Mouse (Mus musculus) heart, embryonic 15.5 days (tissue): ENCODE results near the gene Ntn4. TPM values are rescaled to one million over a fixed set of nuclear protein-coding genes. Genes with fewer than 3 reads are reported as not detected.

Experiments used
- ATAC-seq: fragments of 200-750 bp; cut with Nextera tagmentation; replicated peaks from 2 replicates; pipeline ENCODE4 v1.8.0; 2017; ENCODE audit warnings: low read depth, moderate TSS enrichment; ENCODE audit not compliant: insufficient number of reproducible peaks, insufficient read depth, low FRiP score
- H3K27ac ChIP-seq: fragments of 300-500 bp; sonication (generic); 2 replicates; pipeline ENCODE4 v1.5.1; 2015; ENCODE audit warnings: mild to moderate bottlenecking, inconsistent platforms
- H3K27me3 ChIP-seq: fragments of 300-500 bp; sonication (generic); 2 replicates; pipeline ENCODE4 v1.6.1; 2015; ENCODE audit warnings: inconsistent platforms
- H3K36me3 ChIP-seq: fragments of 300-500 bp; sonication (generic); 2 replicates; pipeline ENCODE4 v1.6.1; 2015; ENCODE audit warnings: mild to moderate bottlenecking, inconsistent platforms
- H3K4me1 ChIP-seq: fragments of 300-500 bp; sonication (generic); replicated peaks from 2 replicates; pipeline ENCODE4 v1.6.1; 2015; ENCODE audit warnings: inconsistent platforms
- H3K4me2 ChIP-seq: fragments of 300-500 bp; sonication (generic); 2 replicates; pipeline ENCODE4 v1.6.1; 2015; ENCODE audit warnings: inconsistent platforms, mild to moderate bottlenecking, moderate library complexity
- H3K4me3 ChIP-seq: fragments of 300-500 bp; sonication (generic); 2 replicates; pipeline ENCODE4 v1.5.1; 2015; ENCODE audit warnings: mild to moderate bottlenecking, inconsistent platforms
- H3K9ac ChIP-seq: fragments of 300-500 bp; sonication (generic); 2 replicates; pipeline ENCODE4 v1.6.1; 2015; ENCODE audit warnings: mild to moderate bottlenecking, inconsistent platforms
- H3K9me3 ChIP-seq: fragments of 300-500 bp; sonication (generic); replicated peaks from 2 replicates; pipeline ENCODE4 v1.6.1; 2016; ENCODE audit warnings: inconsistent platforms
- WGBS: fragments of 180-500 bp; shearing (Covaris S2); methylation state at CpG from one replicate; pipeline ENCODE4 v1.1.7; 2015; ENCODE audit warnings: mixed read lengths; 5-methylcytosine and 5-hydroxymethylcytosine counted together
- polyA plus RNA-seq: library from polyadenylated mRNA; unstranded; fragments of >200 nt; fragmentation: Nextera tagmentation; extraction: Ambion mirVana; gene quantifications from 2 replicates; pipeline ENCODE4 v1.2.1, GENCODE M21; 2015

Gene Ntn4
- polyA plus RNA-seq, 1 experiment from 2014 or later, result 2.6 TPM

DNA sequence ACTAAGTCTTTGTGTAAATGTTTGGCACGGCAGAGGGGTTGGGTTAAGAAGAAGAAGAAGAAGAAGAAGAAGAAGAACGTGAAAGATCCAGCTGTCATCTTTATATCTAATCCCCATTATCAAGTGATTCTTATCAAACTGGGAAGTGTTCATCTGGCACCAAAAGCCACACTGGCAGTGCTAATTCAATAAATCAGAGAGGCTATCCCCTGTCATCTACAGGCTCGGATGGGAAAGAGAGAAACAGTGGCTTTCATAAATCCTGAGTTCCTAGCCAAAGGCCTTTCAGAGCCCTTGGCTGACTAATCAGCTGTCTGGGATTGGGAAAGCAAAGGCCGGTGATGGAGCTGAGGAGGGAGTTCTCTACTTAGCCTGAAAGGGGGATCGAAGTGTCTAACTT lies 126.8 kb downstream of the Ntn4 start:
- Histone ChIP-seq H3K9me3 (no peaks in the 10 kb centered on the region; the same call in 1 of the 2 replicates), H3K4me2 (no peak overlapping the region), H3K9ac (no peak overlapping the region), H3K36me3 (no peaks in the 10 kb centered on the region), H3K4me1 (peaks cover 3% of the 10 kb centered on the region; the same call in 1 of the 2 replicates), H3K27ac (no peak overlapping the region), H3K27me3 (no peaks in the 10 kb centered on the region), H3K4me3 (no peak overlapping the region)
- WGBS, result 73% methylated on average over 5 of the region's 5 CpGs
- ATAC-seq, result no peak

DNA sequence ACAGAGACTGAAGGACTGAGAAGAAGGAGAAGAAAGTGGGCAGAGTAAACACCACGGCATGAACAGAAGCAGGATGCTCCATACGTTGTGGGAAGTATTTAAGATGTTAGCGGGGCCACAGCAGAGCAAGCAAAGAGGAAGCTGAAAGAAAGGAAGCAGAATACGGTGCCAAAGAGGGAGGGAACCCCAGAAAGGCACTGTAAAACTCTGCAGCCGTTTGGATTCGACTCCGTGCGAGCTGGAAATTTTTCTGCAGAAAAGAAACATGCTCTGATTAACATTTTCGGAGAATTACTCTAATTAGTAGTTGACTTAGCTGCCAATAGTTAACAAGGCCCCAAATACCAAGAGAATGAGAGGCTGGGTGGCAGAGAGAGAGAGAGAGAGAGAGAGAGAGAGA lies 127.7 kb downstream of the Ntn4 start:
- H3K9ac ChIP-seq, result no peak overlapping the region
- no peak for ATAC-seq
- H3K4me2 ChIP-seq, result no peak overlapping the region
- H3K27ac ChIP-seq, result no peak overlapping the region
- no peaks in the 10 kb centered on the region for H3K36me3 ChIP-seq
- H3K4me3 ChIP-seq, result no peak overlapping the region
- no peaks in the 10 kb centered on the region for H3K27me3 ChIP-seq
- whole genome bisulfite sequencing, result 59% methylated on average over 9 of the region's 9 CpGs
- H3K9me3 ChIP-seq, result no peaks in the 10 kb centered on the region
- H3K4me1 ChIP-seq, result peaks cover 3% of the 10 kb centered on the region; the same call in 1 of the 2 replicates

DNA sequence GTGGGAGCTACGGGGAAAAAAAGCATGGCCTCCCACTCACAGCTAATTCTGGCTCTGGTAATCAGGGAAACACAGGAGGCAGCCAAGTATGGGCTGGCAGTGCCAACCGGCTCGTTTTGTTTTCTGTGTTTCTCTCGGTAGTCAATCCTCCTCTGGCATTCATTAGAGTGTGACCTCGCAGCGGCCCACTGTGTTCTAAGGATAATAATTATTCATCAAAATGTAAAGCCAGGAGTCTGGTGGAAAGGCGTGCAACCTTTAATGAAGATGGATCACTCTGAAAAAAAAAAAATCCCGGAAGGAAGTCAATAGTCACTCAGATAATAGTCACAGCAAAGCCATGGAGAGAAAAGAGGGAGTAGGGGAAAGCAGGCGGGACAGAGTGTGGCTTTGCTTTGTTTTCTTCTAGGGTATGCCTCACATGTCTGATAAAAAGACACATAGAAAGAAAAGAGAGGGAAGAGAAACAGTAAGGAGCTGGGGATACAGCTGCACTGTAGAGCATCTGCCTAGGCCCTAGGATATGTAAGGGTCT lies 131.5 kb downstream of the Ntn4 start:
- Histone ChIP-seq H3K9me3 (no peaks in the 10 kb centered on the region), H3K36me3 (no peaks in the 10 kb centered on the region), H3K27ac (no peak overlapping the region), H3K4me1 (peaks cover 3% of the 10 kb centered on the region; the same call in 1 of the 2 replicates), H3K4me2 (no peak overlapping the region), H3K9ac (no peak overlapping the region), H3K27me3 (no peaks in the 10 kb centered on the region), H3K4me3 (no peak overlapping the region)
- ATAC-seq, result no peak
- WGBS, result 46% methylated on average over 9 of the region's 9 CpGs

DNA sequence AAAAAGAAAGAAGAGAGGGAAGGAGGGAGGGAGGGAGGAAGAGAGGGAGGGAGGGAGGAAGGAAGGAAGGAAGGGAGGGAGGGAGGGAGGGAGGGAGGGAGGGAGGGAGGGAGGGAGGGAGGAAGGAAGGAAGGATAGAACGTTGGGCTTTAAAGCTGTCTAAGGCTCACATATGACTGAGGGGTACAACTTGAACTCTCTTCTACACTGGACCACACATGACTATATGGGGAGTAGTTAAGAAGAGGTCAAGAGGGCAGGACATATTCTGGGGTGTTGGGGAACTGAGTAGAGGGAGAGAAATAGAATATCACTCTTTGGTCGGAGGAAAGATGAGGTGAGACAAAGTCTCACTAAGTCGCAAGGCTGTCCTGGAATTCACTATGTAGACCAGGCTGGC lies 132.0 kb downstream of the Ntn4 start:
- WGBS, result 75% methylated on average over 3 of the region's 3 CpGs
- no peak for ATAC-seq
- no peak overlapping the region for H3K4me3 ChIP-seq
- H3K9ac ChIP-seq, result no peak overlapping the region
- no peaks in the 10 kb centered on the region for H3K36me3 ChIP-seq
- no peak overlapping the region for H3K27ac ChIP-seq
- no peaks in the 10 kb centered on the region for H3K27me3 ChIP-seq
- H3K4me2 ChIP-seq, result no peak overlapping the region
- H3K9me3 ChIP-seq, result no peaks in the 10 kb centered on the region
- peaks cover 3% of the 10 kb centered on the region; the same call in 1 of the 2 replicates for H3K4me1 ChIP-seq

DNA sequence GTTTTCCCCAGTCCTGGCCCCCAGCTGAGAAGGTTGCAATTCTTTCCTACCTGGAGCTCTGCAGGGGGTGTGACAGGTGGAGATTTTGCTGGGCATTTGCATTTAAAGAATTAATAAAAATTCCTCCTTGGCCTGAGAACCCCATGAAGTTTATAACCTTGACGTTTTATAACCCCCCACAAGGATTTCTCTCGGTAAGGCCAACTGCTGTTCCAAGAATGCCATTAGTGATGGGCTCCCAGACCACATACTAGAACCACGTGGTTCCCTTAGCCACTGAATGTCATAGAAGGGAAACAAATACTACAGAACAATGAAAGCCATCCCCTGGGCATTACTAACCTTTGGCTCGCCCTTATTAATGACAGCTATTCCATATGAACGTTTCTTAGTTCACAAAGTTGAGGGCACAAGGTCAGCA lies 136.3 kb downstream of the Ntn4 start:
- no peak overlapping the region for H3K4me2 ChIP-seq
- no peak overlapping the region for H3K4me3 ChIP-seq
- H3K36me3 ChIP-seq, result no peaks in the 10 kb centered on the region
- H3K9ac ChIP-seq, result no peak overlapping the region
- WGBS, result 45% methylated on average over 5 of the region's 5 CpGs
- no peaks in the 10 kb centered on the region for H3K9me3 ChIP-seq
- ATAC-seq, result no peak
- no peak overlapping the region for H3K27ac ChIP-seq
- no peaks in the 10 kb centered on the region for H3K27me3 ChIP-seq
- peaks cover 2% of the 10 kb centered on the region; the same call in 1 of the 2 replicates for H3K4me1 ChIP-seq

DNA sequence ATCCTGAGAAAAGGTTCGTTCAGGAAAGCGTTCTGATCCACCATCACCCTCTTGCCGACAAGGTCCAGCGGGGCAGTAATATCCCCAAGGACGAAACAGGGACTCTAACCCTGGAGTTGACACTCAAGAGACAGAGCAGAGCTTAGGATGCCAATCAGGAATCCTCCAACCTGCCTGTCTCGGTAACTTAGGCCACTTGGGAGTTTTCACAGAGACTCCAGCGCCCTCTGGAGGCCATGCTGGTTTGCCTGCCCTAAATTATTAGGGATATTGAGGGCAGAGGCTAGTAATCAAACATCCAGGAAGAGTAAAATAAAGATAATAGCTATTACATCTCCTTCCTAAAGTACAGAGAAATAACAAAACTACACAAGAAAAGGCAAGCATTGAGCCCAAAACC lies 136.9 kb downstream of the Ntn4 start:
- no peaks in the 10 kb centered on the region for H3K4me1 ChIP-seq
- no peak for ATAC-seq
- no peaks in the 10 kb centered on the region for H3K9me3 ChIP-seq
- H3K4me2 ChIP-seq, result no peak overlapping the region
- no peak overlapping the region for H3K4me3 ChIP-seq
- H3K27ac ChIP-seq, result no peak overlapping the region
- H3K36me3 ChIP-seq, result no peaks in the 10 kb centered on the region
- H3K27me3 ChIP-seq, result no peaks in the 10 kb centered on the region
- no peak overlapping the region for H3K9ac ChIP-seq
- WGBS, result 38% methylated on average over 7 of the region's 7 CpGs

DNA sequence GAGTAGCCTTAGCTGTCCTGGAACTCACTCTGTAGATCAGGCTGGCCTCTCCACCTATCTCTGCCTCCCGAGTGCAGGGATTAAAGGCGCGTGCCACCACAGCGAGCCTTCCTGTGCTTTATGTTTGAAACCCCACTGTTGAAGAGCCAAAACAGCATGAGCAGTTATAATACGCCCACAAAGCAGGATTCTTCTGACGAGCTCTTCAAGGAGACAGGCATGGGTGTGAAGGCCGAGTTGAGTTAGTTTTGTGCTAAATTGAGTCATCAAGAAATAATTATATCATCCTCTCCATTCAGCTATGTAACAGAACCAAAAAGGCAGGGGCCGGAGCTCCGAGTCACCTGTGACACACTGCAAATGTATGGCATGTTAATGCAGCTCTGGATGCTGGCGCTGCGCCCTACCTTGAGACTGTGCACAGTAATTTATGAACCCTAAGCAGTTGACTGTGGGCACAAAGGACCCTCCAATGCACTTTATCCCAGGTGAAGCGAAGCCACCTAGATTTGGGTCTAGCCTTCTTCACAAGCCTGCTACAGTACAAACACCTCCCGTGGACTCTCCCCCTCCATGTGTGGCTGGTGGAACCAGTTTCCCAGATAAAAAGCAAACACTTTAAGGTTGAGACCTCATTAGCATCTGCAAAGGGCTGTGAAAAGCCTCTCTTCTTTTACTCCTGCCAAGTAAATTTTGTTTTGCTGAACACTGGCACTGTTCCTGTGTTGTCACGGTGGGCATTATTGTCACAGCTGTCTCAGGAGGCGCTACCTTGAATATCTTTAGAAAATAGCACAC lies 142.9 kb downstream of the Ntn4 start:
- H3K4me1 ChIP-seq, result no peaks in the 10 kb centered on the region
- H3K27me3 ChIP-seq, result no peaks in the 10 kb centered on the region
- no peak overlapping the region for H3K4me2 ChIP-seq
- 68% methylated on average over 15 of the region's 15 CpGs for WGBS
- H3K36me3 ChIP-seq, result no peaks in the 10 kb centered on the region
- H3K27ac ChIP-seq, result no peak overlapping the region
- H3K9ac ChIP-seq, result no peak overlapping the region
- H3K9me3 ChIP-seq, result no peaks in the 10 kb centered on the region
- H3K4me3 ChIP-seq, result no peak overlapping the region
- ATAC-seq, result no peak

Other genes starting within 250 kb of the Ntn4 start
- gene Lta4h, start 187.3 kb upstream of the Ntn4 start, polyA plus RNA-seq, result 328 and 364 TPM in 2 replicates
- gene Hal, start 151.9 kb upstream of the Ntn4 start, polyA plus RNA-seq, result 0.11 and 0.29 TPM in 2 replicates
- 0.18 and 0.28 TPM in 2 replicates for gene Amdhd1, start 100.6 kb upstream of the Ntn4 start, polyA plus RNA-seq
- 0.10 and 0.14 TPM in 2 replicates for gene Ccdc38, start 100.0 kb upstream of the Ntn4 start, polyA plus RNA-seq
- gene Snrpf, start 51.0 kb upstream of the Ntn4 start, polyA plus RNA-seq, result 60.5 and 69.9 TPM in 2 replicates
- gene Usp44, start 190.9 kb downstream of the Ntn4 start, polyA plus RNA-seq, result 0.08 and 0.44 TPM in 2 replicates